Mouse (Mus musculus): Measurements from ENCODE around the gene Fggy.

GRCm38 (mm10) chr4:95648801-95649551 is 91.7 kb downstream of the Fggy start:
- TF ChIP-seq EP300 (IDR thresholded peaks at IDR 0.05; ENCODE audit: insufficient read depth, low read depth, low read length) (no peak), CTCF (IDR thresholded peaks at IDR 0.05) (no peak)
